Mouse (Mus musculus) 3134 (cell line): ENCODE measurements around the gene Vmn1r69.

ENCODE experiments used
- DNase-seq: peaks from one replicate; pipeline ENCODE4 v3.0.0-alpha.2; 2011; ENCODE audit warnings: low spot score; ENCODE audit not compliant: insufficient read length; ENCODE audit errors: extremely low read depth

The Vmn1r69 gene

GRCm38 (mm10) chr7:10613559-10613958, at the start of gene Vmn1r69:
Vmn1r69 (minus strand) TSS chr7:10613659.
- DNase-seq = no peak

- DNase-seq = no peak
Observed at GRCm38 (mm10) chr7:10631232-10631631, 17.8 kb upstream of the Vmn1r69 start, which contains the start of gene Vmn1r70. Vmn1r70 (plus strand) TSS chr7:10631532.

- DNase-seq = no peak
Observed at GRCm38 (mm10) chr7:10558385-10558784, 55.1 kb downstream of the Vmn1r69 start, which contains the start of gene Vmn1r68. Vmn1r68 (minus strand) TSS chr7:10558485.
